Mouse (Mus musculus): ENCODE measurements around the gene Themis3.
"Not testable (repeated sequence)": the region's sequence is repeated elsewhere in the genome, so short reads cannot be mapped to it uniquely, and the experiment has no call there.

- not testable (repeated sequence) for TF ChIP-seq CTCF (IDR thresholded peaks at IDR 0.05; ENCODE audit: low read depth, low read length); POLR2A (IDR thresholded peaks at IDR 0.05; ENCODE audit: borderline replicate concordance, low read depth, low read length)
Measured at GRCm38 (mm10) chr17:66522631-66523030, 71.8 kb downstream of the Themis3 start.

Data from bone marrow macrophage, adult 2 months (primary cell).